Mouse (Mus musculus) frontal cortex, adult 2 months (tissue): Measurements from ENCODE around the gene Nup54. TPM values are rescaled to one million over a fixed set of nuclear protein-coding genes. Genes with fewer than 3 reads are reported as not detected.
A peak's percentile ranks its signal among the peaks of the same experiment; 100 is the strongest.

Experiments
- DNase-seq, 2 experiments: peaks; one replicate each; pipeline ENCODE4 v3.0.0; 2022; ENCODE audit warnings: low spot score in 1 of 2; ENCODE audit errors: extremely low spot score in 1 of 2
- polyA plus RNA-seq: library from polyadenylated mRNA; depleted of rRNA; stranded (reverse); fragments of >200 nt; gene quantifications from 2 replicates; pipeline ENCODE4 v1.2.3, GENCODE M21; 2012; rRNA removed

Gene Nup54
- polyA plus RNA-seq, result 27.7 and 29.2 TPM in 2 replicates

- DNase-seq, result peak; percentile 97 to 98
Observed at GRCm38 (mm10) chr5:92435025-92435584, at the start of gene Nup54. Gene Nup54 (minus strand): TSS chr5:92435219.

GRCm38 (mm10) chr5:92472863-92473262 lies 37.8 kb upstream of the Nup54 start:
- DNase-seq, result no peak

- no peak for DNase-seq
Observed at GRCm38 (mm10) chr5:92471531-92471930, 36.5 kb upstream of the Nup54 start.

- no peak for DNase-seq
Observed at GRCm38 (mm10) chr5:92469201-92470130, 34.4 kb upstream of the Nup54 start.

- DNase-seq, result no peak
Observed at GRCm38 (mm10) chr5:92468234-92468633, 33.2 kb upstream of the Nup54 start.

- DNase-seq, result no peak
Observed at GRCm38 (mm10) chr5:92467102-92467766, 32.2 kb upstream of the Nup54 start.

GRCm38 (mm10) chr5:92465511-92465910 lies 30.5 kb upstream of the Nup54 start:
- no peak for DNase-seq

- peak; percentile 15 to 67 for DNase-seq
Observed at GRCm38 (mm10) chr5:92461321-92461720, 26.3 kb upstream of the Nup54 start.

- no peak for DNase-seq
Observed at GRCm38 (mm10) chr5:92458726-92459125, 23.7 kb upstream of the Nup54 start.

GRCm38 (mm10) chr5:92457410-92457809 lies 22.4 kb upstream of the Nup54 start:
- no peak for DNase-seq

GRCm38 (mm10) chr5:92452876-92453275 lies 17.9 kb upstream of the Nup54 start:
- DNase-seq, result no peak

- no peak for DNase-seq
Observed at GRCm38 (mm10) chr5:92446736-92447135, 11.7 kb upstream of the Nup54 start.

- DNase-seq, result no peak
Observed at GRCm38 (mm10) chr5:92445016-92445415, 10.0 kb upstream of the Nup54 start.

- no peak for DNase-seq
Observed at GRCm38 (mm10) chr5:92442914-92443313, 7.9 kb upstream of the Nup54 start.

GRCm38 (mm10) chr5:92441494-92441893 lies 6.5 kb upstream of the Nup54 start:
- DNase-seq, result no peak

- DNase-seq, result no peak
Observed at GRCm38 (mm10) chr5:92438540-92438939, 3.5 kb upstream of the Nup54 start.

- no peak for DNase-seq
Observed at GRCm38 (mm10) chr5:92434571-92434985, 441 bp downstream of the Nup54 start.

GRCm38 (mm10) chr5:92434070-92434469 lies 949 bp downstream of the Nup54 start:
- DNase-seq, result no peak

- DNase-seq, result no peak
Observed at GRCm38 (mm10) chr5:92431611-92432010, 3.4 kb downstream of the Nup54 start.

- no peak for DNase-seq
Observed at GRCm38 (mm10) chr5:92430723-92431122, 4.3 kb downstream of the Nup54 start.

GRCm38 (mm10) chr5:92424126-92424525 lies 10.9 kb downstream of the Nup54 start:
- no peak for DNase-seq
